Mouse (Mus musculus) heart, postnatal 0 days (tissue): ENCODE data around the gene Dnase1l3.

ENCODE experiments used
- CTCF ChIP-seq: IDR thresholded peaks from 2 replicates; pipeline ENCODE4 v1.5.1; 2016; ENCODE audit warnings: antibody characterized with exemption, control low read depth, low read depth
- EP300 ChIP-seq: IDR thresholded peaks from 2 replicates; pipeline ENCODE4 v1.6.1; 2016; ENCODE audit warnings: antibody characterized with exemption, low read depth

- TF ChIP-seq CTCF: no peak
- TF ChIP-seq EP300: no peak
Measured at GRCm38 (mm10) chr14:8000247-8000646, 5.9 kb upstream of the Dnase1l3 start.
